Mouse (Mus musculus) megakaryocyte, embryonic 14.5 days (primary cell): ENCODE results near the gene Vangl1.

Experiments used
- FLI1 ChIP-seq: IDR thresholded peaks from 2 replicates; pipeline ENCODE4 v1.6.1; 2012; ENCODE audit warnings: low read length, inconsistent platforms, mixed read lengths
- GATA1 ChIP-seq: IDR thresholded peaks from 3 replicates; pipeline ENCODE4 v1.6.1; 2012; ENCODE audit warnings: mixed read lengths, low read length, inconsistent platforms, borderline replicate concordance

GRCm38 (mm10) chr3:102138899-102139298 lies 65.6 kb downstream of the Vangl1 start:
- TF ChIP-seq GATA1 (no peak), FLI1 (no peak)
